Mouse (Mus musculus): ENCODE results near the gene Casq2. TPM values are rescaled to one million over a fixed set of nuclear protein-coding genes. Genes with fewer than 3 reads are reported as not detected.

Casq2 gene
- total RNA-seq, 1 experiment: 0.54 TPM

DNA sequence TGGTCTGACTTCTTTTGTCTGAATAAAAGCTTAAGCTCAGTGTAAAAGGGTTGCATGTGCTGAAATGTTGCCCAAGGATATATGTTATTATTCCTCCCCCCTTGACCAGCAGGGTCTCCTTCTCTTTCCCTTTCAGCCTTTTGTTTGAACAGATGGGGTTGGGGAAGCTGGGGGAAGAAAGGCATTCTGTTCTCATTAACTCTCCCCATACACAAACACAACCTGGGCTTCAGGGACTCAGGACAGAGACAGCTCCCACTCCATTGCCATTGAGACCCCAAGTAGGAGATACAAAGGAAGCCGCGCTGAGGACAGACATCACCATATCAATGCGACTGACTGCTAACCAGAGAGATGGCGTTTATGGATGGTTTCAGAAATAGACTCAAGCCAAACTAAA, 30.3 kb upstream of the Casq2 start:
- peaks cover 9 to 11% of the 10 kb centered on the region in 2 experiments; a peak in 3 of 4 replicates for H3K4me1 ChIP-seq (ENCODE audit: control insufficient read depth in 2 of 2, insufficient read depth in 2 of 2, low read length in 2 of 2, poor library complexity in 1 of 2)
- TF ChIP-seq ZC3H11A (IDR thresholded peaks at IDR 0.05; ENCODE audit: borderline replicate concordance, low read depth, low read length): no peak
- no peak for TF ChIP-seq MAFK (IDR thresholded peaks at IDR 0.05; ENCODE audit: insufficient read depth, low read depth, low read length)
- no peak for TF ChIP-seq CHD2 (IDR thresholded peaks at IDR 0.05; ENCODE audit: low read depth, low read length)
- TF ChIP-seq HCFC1 (IDR thresholded peaks at IDR 0.05; ENCODE audit: borderline replicate concordance, insufficient read depth, low read length): no peak
- no peak for TF ChIP-seq ZNF384 (IDR thresholded peaks at IDR 0.05; ENCODE audit: low read depth, low read length)
- no peak for DNase-seq (ENCODE audit: low read depth, low spot score)
- in situ Hi-C loops (cut with MboI; ENCODE audit: low sequenced_read_pairs in 2 of 2, unreplicated experiment in 2 of 2): no loop called here
- H3K27ac ChIP-seq (ENCODE audit: insufficient read depth, low read depth, low read length, poor library complexity, severe bottlenecking): no peak overlapping the region
- H3K4me3 ChIP-seq (ENCODE audit: insufficient read depth in 1 of 2, low read depth in 1 of 2, low read length in 2 of 2, poor library complexity in 1 of 2, severe bottlenecking in 1 of 2): no peak overlapping the region
- no peaks in the 10 kb centered on the region for H3K9me3 ChIP-seq (ENCODE audit: control insufficient read depth, insufficient read depth, low read depth, low read length)
- H3K36me3 ChIP-seq (ENCODE audit: control insufficient read depth, insufficient read depth, low read length, poor library complexity, severe bottlenecking): no peaks in the 10 kb centered on the region
- H3K9ac ChIP-seq (ENCODE audit: insufficient read depth, low read depth, low read length, poor library complexity, severe bottlenecking): no peak overlapping the region

DNA sequence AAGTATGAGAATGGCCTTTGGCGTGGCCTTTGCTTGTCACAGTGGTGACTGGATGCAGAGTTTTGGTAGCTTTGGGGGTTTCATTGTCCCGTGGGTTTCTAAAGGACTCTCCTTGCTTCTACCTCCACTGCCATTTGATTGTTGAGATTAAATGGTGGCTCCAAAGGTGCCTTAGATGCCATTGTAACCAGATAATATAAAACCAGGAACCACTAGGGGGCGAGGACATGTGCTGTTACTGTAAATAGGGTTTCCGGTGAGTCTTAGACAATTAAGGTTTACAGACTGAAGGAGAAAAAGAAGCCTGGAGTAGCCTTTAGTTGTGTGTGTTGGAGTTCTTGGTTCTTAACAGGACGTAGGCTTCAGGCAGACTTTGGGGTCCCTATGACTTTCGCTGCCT, 26.1 kb upstream of the Casq2 start:
- in situ Hi-C loops (cut with MboI; ENCODE audit: low sequenced_read_pairs in 2 of 2, unreplicated experiment in 2 of 2): no loop called here
- H3K36me3 ChIP-seq (ENCODE audit: control insufficient read depth, insufficient read depth, low read length, poor library complexity, severe bottlenecking): no peaks in the 10 kb centered on the region
- no peak for DNase-seq (ENCODE audit: low read depth, low spot score)
- H3K4me1 ChIP-seq (ENCODE audit: control insufficient read depth in 2 of 2, insufficient read depth in 2 of 2, low read length in 2 of 2, poor library complexity in 1 of 2): peaks cover 7 to 11% of the 10 kb centered on the region in 2 experiments; a peak in 2 of 4 replicates
- no peak overlapping the region for H3K27ac ChIP-seq (ENCODE audit: insufficient read depth, low read depth, low read length, poor library complexity, severe bottlenecking)
- TF ChIP-seq MAFK (IDR thresholded peaks at IDR 0.05; ENCODE audit: insufficient read depth, low read depth, low read length) (no peak), ZNF384 (IDR thresholded peaks at IDR 0.05; ENCODE audit: low read depth, low read length) (no peak), CHD2 (IDR thresholded peaks at IDR 0.05; ENCODE audit: low read depth, low read length) (no peak), ZC3H11A (IDR thresholded peaks at IDR 0.05; ENCODE audit: borderline replicate concordance, low read depth, low read length) (no peak), HCFC1 (IDR thresholded peaks at IDR 0.05; ENCODE audit: borderline replicate concordance, insufficient read depth, low read length) (no peak)
- H3K4me3 ChIP-seq (ENCODE audit: insufficient read depth in 1 of 2, low read depth in 1 of 2, low read length in 2 of 2, poor library complexity in 1 of 2, severe bottlenecking in 1 of 2): no peak overlapping the region
- no peaks in the 10 kb centered on the region for H3K9me3 ChIP-seq (ENCODE audit: control insufficient read depth, insufficient read depth, low read depth, low read length)
- no peak overlapping the region for H3K9ac ChIP-seq (ENCODE audit: insufficient read depth, low read depth, low read length, poor library complexity, severe bottlenecking)

DNA sequence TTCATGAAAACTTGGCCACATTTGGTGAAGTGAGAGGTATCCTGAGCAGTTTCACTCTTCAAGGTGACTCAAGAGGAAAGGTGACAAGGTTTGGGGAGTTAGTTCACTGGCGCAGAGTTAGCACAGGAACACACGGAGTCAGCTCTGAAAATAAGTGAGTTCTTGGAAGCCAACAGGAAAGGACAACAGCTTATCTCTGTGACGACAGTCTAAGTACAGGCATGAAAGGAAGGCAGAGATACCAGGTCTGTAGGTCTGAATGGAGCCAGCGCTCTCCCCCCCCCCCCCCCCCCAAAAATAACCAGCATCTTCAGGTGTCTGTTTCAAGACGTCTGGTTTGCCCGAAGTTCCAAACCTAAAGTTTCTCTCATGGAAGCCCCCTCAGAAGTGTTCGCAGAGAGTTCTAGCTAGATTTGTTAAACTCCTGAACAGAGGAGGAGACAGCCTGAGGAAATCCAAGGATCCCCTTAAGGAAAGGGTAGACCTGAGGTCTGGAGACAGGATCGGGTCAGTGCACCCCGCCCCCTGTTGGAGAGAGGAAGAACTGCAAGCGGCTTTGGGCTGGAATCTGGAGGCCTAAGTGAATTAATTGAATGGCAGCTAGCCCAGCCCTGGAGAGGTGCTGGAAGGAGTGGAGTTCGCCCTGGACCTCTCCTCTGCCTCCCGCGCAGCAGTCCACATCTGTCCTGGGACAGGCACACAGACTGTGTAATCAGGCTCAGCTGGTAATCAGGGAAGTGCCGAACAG, 24.1 kb upstream of the Casq2 start:
- Histone ChIP-seq H3K4me3 (ENCODE audit: insufficient read depth in 1 of 2, low read depth in 1 of 2, low read length in 2 of 2, poor library complexity in 1 of 2, severe bottlenecking in 1 of 2) (no peak overlapping the region), H3K36me3 (ENCODE audit: control insufficient read depth, insufficient read depth, low read length, poor library complexity, severe bottlenecking) (no peaks in the 10 kb centered on the region), H3K9ac (ENCODE audit: insufficient read depth, low read depth, low read length, poor library complexity, severe bottlenecking) (no peak overlapping the region), H3K27ac (ENCODE audit: insufficient read depth, low read depth, low read length, poor library complexity, severe bottlenecking) (no peak overlapping the region), H3K4me1 (ENCODE audit: control insufficient read depth in 2 of 2, insufficient read depth in 2 of 2, low read length in 2 of 2, poor library complexity in 1 of 2) (peaks cover 0 to 6% of the 10 kb centered on the region in 2 experiments; a peak in 1 of 4 replicates), H3K9me3 (ENCODE audit: control insufficient read depth, insufficient read depth, low read depth, low read length) (no peaks in the 10 kb centered on the region)
- TF ChIP-seq ZNF384 (IDR thresholded peaks at IDR 0.05; ENCODE audit: low read depth, low read length) (no peak), CHD2 (IDR thresholded peaks at IDR 0.05; ENCODE audit: low read depth, low read length) (no peak), MAFK (IDR thresholded peaks at IDR 0.05; ENCODE audit: insufficient read depth, low read depth, low read length) (no peak), ZC3H11A (IDR thresholded peaks at IDR 0.05; ENCODE audit: borderline replicate concordance, low read depth, low read length) (no peak)
- in situ Hi-C loops (cut with MboI; ENCODE audit: low sequenced_read_pairs in 2 of 2, unreplicated experiment in 2 of 2): no loop called here
- DNase-seq (ENCODE audit: low read depth, low spot score): peak; percentile 88

DNA sequence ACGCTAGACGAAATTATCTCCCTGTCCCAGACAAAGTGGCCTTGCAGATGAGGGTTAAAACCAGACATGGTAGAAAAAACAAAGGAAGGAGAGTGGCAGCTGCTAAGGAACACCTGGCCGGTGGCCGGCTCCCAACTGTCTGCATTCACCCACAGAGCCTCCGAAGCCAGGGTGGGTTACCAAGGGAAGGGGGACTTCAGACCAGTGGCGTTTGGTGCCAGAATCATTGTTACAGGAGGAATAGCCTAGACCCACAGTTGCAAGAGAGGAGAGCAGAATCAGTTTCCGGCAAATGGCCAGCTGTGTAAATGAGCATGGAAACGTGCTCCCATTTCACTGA, 23.6 kb upstream of the Casq2 start:
- no peak overlapping the region for H3K27ac ChIP-seq (ENCODE audit: insufficient read depth, low read depth, low read length, poor library complexity, severe bottlenecking)
- no peaks in the 10 kb centered on the region for H3K36me3 ChIP-seq (ENCODE audit: control insufficient read depth, insufficient read depth, low read length, poor library complexity, severe bottlenecking)
- TF ChIP-seq CHD2 (IDR thresholded peaks at IDR 0.05; ENCODE audit: low read depth, low read length): no peak
- TF ChIP-seq HCFC1 (IDR thresholded peaks at IDR 0.05; ENCODE audit: borderline replicate concordance, insufficient read depth, low read length): no peak
- no peak for TF ChIP-seq ZNF384 (IDR thresholded peaks at IDR 0.05; ENCODE audit: low read depth, low read length)
- TF ChIP-seq MAFK (IDR thresholded peaks at IDR 0.05; ENCODE audit: insufficient read depth, low read depth, low read length): no peak
- TF ChIP-seq ZC3H11A (IDR thresholded peaks at IDR 0.05; ENCODE audit: borderline replicate concordance, low read depth, low read length): no peak
- no peak overlapping the region for H3K4me3 ChIP-seq (ENCODE audit: insufficient read depth in 1 of 2, low read depth in 1 of 2, low read length in 2 of 2, poor library complexity in 1 of 2, severe bottlenecking in 1 of 2)
- H3K9ac ChIP-seq (ENCODE audit: insufficient read depth, low read depth, low read length, poor library complexity, severe bottlenecking): no peak overlapping the region
- peaks cover 0 to 6% of the 10 kb centered on the region in 2 experiments; a peak in 1 of 4 replicates for H3K4me1 ChIP-seq (ENCODE audit: control insufficient read depth in 2 of 2, insufficient read depth in 2 of 2, low read length in 2 of 2, poor library complexity in 1 of 2)
- DNase-seq (ENCODE audit: low read depth, low spot score): no peak
- no peaks in the 10 kb centered on the region for H3K9me3 ChIP-seq (ENCODE audit: control insufficient read depth, insufficient read depth, low read depth, low read length)
- in situ Hi-C loops (cut with MboI; ENCODE audit: low sequenced_read_pairs in 2 of 2, unreplicated experiment in 2 of 2): no loop called here
